Mouse (Mus musculus) inflammation-experienced regulatory T-cells, adult 16 weeks (primary cell): ENCODE results near the gene Tmem161a. TPM values are rescaled to one million over a fixed set of nuclear protein-coding genes. Genes with fewer than 3 reads are reported as not detected.

Experiments
- polyA plus RNA-seq: library from polyadenylated mRNA; unstranded; fragments of 100-300 nt; shearing (Covaris generic); gene quantifications from one replicate; pipeline ENCODE4 v1.2.1, GENCODE M21; 2017

The Tmem161a gene
- 64.2 TPM for polyA plus RNA-seq

DNA sequence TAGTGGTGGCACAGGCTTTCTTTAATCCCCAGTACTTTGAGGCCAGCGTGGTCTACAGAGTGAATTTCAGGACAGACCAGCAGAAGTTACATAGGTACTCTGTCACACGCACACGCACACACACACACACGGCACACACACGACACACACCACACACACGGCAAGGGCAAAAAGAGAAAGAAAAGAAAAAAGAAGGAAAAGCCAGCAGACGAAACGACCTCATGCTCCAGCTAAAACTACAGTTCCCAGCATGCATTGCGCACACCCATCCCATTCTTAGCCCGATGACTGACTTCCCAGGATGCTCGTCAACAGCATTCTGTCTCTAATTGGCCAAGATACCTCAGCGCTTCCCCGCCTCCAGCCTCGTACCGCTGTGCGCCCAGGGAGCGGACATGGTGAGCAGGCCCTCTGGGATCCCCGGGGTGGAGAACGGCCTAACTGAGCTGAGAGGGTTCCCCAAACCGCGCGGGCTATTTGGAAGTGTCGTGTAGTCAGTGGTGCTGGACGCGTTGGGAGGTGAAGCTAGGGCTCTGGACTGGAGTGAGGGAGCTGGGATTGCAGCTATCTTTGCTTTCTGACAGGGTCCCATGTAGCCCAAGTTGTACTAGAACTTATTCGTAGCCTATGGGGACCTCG is at the start of gene Tmem161a:
Tmem161a (plus strand) TSS at position 314 of the 639 bp plus-strand sequence.

DNA sequence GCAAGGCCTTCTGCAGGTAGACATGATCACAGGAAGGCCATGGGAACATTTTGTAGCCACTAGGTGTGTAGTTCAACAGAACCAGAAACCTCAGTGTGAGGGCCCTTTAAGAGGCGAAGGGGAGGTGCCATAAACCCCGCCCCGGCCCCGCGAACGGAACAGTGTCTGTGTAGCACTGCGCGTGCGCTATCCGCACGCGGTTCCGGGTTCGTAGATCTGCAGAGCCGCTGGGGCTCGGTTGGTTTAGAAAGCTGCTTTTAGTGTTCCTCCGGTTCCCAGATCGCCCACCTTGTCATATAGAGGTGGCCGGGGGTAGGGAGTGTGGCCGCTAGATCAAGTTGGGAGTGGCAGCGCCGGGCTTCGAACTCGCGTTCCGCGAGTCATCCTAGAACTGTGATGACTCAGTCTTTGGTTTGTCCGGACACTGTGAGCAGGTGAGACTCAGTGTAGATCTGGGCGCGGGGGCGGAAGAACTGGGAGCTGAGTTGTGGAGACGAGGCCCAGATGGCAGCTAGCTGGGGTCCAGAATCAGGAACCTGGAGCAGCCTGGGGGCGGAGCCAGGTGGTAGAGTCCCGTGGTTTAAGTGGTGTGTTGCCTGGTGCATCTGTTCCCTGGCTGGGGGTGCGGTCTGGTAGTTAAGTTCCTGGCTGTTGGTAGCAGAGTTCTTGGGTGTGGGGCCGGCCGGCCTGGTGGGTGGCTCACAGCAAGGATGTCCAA is 40.8 kb upstream of the Tmem161a start, which contains the start of gene Nr2c2ap:
Nr2c2ap (plus strand) TSS at position 168 of the 718 bp plus-strand sequence.

DNA sequence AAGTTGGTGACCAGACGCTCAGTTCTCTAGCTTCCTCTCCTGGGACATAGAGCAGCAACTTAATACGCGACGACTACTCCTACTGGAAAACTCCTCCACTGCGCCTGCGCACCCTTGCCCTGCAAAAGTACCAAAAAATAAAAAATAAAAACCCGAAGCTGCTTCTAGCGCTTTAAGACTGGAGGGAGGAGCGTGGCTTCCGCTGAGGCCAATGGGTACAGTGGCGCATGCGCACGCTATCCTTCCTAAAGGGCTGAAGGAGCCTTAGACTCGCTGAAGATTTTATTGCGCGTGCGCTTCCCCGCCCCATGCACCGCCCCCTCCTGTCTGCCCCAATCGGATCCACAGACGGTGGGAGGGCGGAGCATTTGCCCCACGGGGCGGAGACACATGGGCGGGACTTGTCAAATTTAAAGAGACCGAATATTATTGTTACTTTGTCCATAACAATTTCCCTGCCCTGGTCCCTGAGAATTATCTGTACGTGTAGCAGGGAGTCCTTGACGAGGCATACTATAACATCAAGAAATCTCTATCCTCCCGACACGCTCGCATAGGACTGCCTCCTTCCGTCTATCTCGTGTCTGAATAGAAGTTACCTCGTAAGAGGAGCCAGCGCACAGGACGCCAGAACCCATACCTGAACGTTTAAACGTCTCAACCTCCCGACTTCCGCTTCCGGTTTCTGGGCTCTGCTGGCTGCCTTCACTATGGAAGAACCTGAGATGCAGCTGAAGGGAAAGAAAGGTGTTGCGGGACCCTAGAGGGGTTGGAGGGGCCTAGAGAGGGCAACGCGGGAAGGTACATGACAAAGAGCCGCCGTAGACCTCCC is 32.9 kb upstream of the Tmem161a start, which contains the start of the genes Rfxank, Borcs8 and Mef2b:
Rfxank (minus strand) TSS at position 129 of the 832 bp plus-strand sequence.
Borcs8 (plus strand) TSS at position 474 of the 832 bp plus-strand sequence.
Mef2b (plus strand) TSS at position 686 of the 832 bp plus-strand sequence.

DNA sequence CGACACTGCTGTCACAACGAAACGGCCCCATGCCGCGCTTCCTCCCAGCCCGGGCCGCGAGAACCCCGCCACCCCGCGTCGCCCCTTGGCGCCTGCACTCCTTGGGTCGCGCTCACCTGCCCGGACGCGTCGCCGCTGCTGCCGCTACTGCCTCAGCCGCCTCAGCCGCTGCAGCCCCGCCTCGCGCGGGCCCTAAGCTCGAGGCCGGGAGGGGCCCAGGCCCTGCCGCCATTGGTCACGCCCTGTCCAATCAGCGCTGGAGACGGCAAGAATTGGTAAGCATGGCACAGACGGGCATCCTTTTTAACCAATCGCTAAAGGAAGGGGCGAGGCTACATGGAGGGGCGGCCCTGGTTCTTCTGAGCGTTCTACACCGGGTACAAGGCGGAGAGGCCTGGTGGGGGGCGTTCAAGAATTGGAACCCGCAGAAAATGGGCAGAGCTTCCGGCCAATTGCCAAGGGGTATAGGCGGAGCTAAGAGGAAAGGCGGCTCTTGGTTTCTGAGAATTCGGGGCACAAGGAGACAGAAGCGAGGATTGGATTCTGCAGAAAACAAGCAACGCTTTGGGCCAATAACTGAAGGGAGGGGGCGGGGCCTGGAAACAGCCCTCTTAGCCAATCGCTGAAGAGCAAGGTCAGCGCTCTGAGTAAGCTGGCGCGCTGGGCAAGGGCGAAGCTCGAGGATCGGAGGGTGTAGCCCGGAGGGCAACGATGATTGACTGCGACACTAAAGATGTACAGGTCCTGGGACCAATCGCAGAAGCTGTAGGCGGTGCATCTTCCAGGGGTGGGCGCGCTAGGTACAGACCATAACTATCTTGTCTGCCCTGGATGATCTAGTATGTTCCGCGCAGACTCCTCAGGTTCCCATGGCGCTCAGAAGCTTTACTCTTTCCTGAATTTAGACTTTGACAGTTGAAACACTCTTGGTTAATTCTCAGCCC is 40.2 kb downstream of the Tmem161a start, which contains the start of gene Slc25a42:
Slc25a42 (minus strand) TSS at position 194 of the 944 bp plus-strand sequence.

Other genes with a start within 250 kb of the Tmem161a start
- 29.4 TPM for gene Gatad2a, start 176.0 kb upstream of the Tmem161a start, polyA plus RNA-seq
- gene Mau2, start 129.6 kb upstream of the Tmem161a start, polyA plus RNA-seq: 50.6 TPM
- gene Sugp1, start 129.5 kb upstream of the Tmem161a start, polyA plus RNA-seq: 78.6 TPM
- gene Tm6sf2, start 99.4 kb upstream of the Tmem161a start, polyA plus RNA-seq: 0.37 TPM
- gene Hapln4, start 88.9 kb upstream of the Tmem161a start, polyA plus RNA-seq: not detected
- gene Ncan, start 51.5 kb upstream of the Tmem161a start, polyA plus RNA-seq: not detected
- gene Nr2c2ap, start 41.0 kb upstream of the Tmem161a start, polyA plus RNA-seq: 59.8 TPM
- gene Rfxank, start 33.2 kb upstream of the Tmem161a start, polyA plus RNA-seq: 45.4 TPM
- 66.7 TPM for gene Borcs8, start 32.9 kb upstream of the Tmem161a start, polyA plus RNA-seq
- gene Mef2b, start 32.6 kb upstream of the Tmem161a start, polyA plus RNA-seq: 2.1 TPM
- 14.6 TPM for gene Slc25a42, start 39.9 kb downstream of the Tmem161a start, polyA plus RNA-seq
- 37.7 TPM for gene Sugp2, start 61.9 kb downstream of the Tmem161a start, polyA plus RNA-seq
- gene Armc6, start 62.1 kb downstream of the Tmem161a start, polyA plus RNA-seq: 15.6 TPM
- 1.3 TPM for gene Homer3, start 110.5 kb downstream of the Tmem161a start, polyA plus RNA-seq
- 59.3 TPM for gene Ddx49, start 130.1 kb downstream of the Tmem161a start, polyA plus RNA-seq
- 349 TPM for gene Cope, start 130.2 kb downstream of the Tmem161a start, polyA plus RNA-seq
- gene Cers1, start 143.4 kb downstream of the Tmem161a start, polyA plus RNA-seq: not detected
- not detected for gene Gdf1, start 157.5 kb downstream of the Tmem161a start, polyA plus RNA-seq
- gene Upf1, start 180.9 kb downstream of the Tmem161a start, polyA plus RNA-seq: 6.2 TPM
- 1.1 TPM for gene Comp, start 201.2 kb downstream of the Tmem161a start, polyA plus RNA-seq